Mouse (Mus musculus) urinary bladder, adult 18-20 months (tissue): ENCODE data around the gene Gucy2d.

ENCODE experiments used
- DNase-seq, 2 experiments: peaks; one replicate each; pipeline ENCODE4 v3.0.0; 2022; ENCODE audit warnings: low spot score in 2 of 2, mixed read lengths in 2 of 2

Gene Gucy2d

GRCm38 (mm10) chr7:98490328-98490727 is 50.1 kb downstream of the Gucy2d start:
- DNase-seq = no peak

DNA sequence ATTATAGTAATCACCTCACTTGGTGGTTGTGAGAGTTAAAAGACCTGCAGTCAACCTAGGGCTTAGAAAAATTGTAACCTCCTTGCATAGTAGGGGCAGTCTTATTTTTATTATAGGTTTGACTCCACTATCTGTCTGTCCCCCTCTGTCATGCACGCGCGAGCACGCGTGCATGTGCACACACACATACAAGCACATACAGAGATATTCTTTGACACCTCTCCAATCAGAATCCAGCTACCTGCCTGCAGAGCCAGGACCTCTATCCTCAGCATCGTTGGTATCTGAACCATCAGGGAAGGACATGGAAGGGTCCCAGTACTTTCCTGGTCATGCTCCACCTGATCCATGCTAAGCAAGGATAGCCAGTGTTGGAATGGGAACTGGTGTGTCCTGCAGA is 50.7 kb downstream of the Gucy2d start:
- no peak for DNase-seq

DNA sequence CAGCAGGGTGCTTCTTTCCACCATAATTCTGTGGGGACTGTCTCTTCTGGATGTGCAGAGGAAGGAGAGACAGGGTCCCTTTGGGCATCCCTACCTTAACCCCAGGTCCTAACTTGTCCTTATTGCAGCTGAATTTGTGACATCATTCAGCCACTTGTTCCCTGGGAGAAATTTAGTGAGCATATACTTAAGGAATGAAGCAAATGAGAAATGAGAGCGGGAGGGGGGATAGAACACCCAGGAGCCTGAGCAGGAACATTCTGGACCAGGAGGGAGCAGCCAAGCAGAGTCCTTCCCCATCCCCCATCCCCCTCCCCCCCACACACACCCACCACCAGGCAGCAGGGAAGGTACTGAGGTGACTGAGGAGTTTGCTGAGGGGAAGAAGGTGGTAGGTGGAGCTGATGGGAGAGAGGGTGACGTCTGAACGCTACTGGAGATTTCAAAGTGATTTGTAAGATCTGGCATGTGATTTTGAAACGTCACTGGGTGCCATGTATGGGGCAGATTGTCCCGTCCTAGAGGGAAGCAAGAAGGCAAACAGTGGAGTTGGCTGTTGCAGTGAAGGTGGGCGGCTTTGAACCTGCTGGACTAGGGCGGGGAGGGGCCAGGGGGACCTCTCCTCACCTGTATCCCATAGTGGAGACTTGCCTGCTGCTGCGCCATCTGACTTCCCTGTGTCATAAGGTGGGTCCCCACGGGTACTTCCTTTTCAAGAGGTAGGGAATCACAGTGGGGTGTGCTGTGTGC is 51.4 kb downstream of the Gucy2d start:
- no peak for DNase-seq

- DNase-seq = no peak
Measured at GRCm38 (mm10) chr7:98492331-98492730, 52.1 kb downstream of the Gucy2d start.

DNA sequence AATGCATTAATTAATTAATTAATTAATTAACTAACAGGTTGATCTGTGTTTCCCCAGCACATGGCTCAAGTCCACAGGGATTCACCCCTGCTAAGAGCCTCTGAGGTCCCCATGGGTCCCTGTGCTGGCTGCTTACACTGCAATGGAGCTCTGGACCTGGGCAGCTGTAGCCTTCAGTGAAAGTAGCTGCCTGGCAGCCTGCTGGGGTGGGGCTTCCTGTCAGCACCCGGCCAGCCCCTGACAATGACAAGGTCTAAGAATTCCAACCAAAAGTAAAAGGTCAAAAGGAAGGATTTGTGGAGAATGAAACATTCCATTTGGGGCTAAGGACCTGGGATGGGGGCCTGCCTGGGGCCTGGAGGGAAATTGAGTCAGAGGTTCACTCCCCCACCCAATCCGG is 53.1 kb downstream of the Gucy2d start:
- no peak for DNase-seq

DNA sequence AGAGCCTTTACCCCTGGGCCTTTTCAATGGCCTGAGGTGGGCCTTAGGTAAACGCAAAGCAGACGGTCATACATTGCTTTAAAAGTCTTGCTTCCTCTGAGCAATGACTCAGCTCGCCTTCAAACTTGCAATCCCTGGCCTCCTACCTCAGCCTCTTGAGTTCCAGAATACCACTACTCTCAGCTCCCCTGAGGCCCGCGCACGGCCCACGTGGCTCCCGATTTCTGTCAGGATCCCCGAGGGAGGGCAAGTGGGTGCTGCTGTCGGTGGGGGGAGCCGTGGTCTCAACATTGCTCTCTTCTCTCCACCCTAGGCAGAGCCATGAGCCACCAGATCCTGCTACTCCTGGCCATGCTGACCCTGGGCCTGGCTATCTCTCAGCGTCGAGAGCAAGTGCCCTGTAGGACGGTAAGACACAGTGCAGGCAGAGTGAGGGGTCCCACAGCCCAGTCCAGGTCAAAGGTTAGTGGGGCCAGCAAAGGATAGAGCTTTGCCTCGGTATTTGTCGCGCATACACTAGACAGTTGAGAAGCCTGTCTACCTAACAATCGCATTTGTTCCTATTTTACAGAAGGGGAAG is 53.8 kb downstream of the Gucy2d start:
- DNase-seq = no peak

- no peak for DNase-seq
Measured at GRCm38 (mm10) chr7:98495591-98495990, 55.4 kb downstream of the Gucy2d start.

- DNase-seq = no peak
Measured at GRCm38 (mm10) chr7:98497451-98497850, 57.2 kb downstream of the Gucy2d start.

GRCm38 (mm10) chr7:98498101-98498500 is 57.9 kb downstream of the Gucy2d start:
- DNase-seq = no peak

DNA sequence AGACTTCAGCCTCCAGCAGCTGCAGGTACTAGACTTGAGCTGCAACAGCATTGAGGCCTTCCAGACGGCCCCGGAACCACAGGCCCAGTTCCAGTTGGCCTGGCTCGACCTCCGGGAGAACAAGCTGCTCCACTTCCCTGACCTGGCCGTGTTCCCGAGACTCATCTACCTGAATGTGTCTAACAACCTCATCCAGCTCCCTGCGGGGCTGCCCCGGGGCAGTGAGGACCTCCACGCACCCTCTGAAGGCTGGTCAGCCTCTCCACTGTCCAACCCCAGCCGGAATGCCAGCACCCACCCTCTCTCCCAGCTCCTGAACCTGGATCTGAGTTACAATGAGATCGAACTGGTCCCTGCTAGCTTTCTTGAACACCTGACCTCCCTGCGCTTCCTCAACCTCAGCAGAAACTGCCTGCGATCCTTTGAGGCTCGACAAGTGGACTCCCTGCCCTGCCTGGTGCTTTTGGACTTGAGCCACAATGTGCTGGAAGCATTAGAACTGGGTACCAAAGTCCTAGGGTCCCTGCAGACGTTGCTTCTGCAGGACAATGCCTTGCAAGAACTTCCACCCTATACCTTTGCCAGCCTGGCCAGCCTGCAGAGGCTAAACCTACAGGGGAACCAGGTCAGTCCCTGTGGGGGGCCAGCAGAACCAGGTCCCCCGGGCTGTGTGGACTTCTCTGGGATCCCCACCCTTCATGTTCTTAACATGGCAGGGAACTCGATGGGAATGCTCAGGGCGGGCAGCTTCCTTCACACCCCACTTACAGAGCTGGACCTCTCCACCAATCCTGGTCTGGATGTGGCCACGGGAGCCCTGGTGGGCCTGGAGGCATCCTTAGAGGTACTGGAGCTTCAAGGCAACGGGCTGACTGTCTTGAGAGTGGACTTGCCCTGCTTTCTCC is 58.7 kb downstream of the Gucy2d start:
- DNase-seq = no peak

DNA sequence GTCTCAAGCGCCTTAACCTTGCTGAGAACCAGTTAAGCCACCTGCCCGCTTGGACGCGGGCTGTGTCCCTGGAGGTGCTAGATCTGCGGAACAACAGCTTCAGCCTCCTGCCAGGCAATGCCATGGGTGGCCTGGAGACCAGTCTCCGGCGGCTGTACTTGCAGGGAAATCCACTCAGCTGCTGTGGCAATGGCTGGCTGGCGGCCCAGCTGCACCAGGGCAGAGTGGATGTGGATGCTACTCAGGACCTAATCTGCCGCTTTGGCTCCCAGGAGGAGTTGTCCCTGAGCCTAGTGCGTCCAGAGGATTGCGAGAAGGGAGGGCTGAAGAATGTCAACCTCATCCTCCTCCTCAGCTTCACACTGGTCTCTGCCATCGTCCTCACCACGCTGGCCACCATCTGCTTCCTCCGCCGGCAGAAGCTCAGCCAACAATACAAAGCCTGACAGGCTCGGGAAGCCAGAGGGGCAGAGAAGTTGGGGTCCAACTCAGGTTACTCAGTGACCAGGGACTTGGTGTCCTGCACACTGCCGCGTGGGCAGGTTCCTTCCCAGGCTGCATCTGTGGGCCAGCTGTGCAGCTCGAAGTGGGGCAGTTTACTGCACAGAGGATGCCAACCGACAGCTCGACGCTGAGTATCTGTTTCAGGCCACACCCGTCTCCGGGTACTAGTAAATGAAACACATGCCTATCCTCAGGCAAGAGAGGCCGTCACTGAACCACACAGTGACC is 59.5 kb downstream of the Gucy2d start:
- DNase-seq = no peak

DNA sequence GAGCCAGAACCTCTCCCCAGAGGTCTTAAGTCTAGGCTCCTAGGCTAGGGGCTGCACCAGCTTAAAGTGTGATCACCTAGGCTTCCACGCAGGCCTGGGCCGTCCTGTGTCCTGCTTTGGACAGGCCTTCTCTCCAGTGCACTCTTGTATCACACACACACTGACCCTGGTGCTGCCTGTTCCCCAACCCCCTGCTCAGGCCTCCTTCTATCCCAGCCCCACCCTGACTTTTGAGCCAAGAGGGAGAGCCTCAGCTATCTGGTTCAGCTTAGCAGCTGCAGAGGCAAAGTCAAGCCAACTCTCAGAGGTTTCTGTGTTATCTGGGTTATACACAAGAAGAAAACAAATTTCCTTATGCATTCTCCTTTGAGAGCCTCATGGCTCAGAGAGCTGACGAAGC is 60.3 kb downstream of the Gucy2d start:
- peak in 1 of 2 experiments; percentile 76 for DNase-seq

- no peak for DNase-seq
Measured at GRCm38 (mm10) chr7:98501078-98501477, 60.9 kb downstream of the Gucy2d start.

DNA sequence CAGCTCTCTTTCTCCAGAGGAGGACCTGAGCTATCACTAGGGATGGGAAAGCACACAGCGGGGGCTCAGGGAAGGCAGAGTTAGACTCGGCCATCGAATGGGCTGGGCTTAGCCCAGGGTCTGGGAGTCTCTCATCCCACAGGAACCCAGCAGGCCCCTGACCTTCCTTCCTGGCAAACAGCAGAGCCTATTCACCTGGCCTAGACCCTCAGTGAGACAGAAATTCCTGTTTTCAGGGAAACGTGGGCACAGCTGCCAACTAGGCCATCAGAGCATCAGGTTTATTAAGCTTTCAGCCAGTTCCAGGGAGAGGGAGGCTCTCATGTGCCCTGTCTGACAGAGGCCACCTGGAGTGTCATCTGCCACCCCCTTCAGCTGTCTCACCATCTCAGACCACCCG is 62.7 kb downstream of the Gucy2d start:
- no peak for DNase-seq

GRCm38 (mm10) chr7:98503951-98504647 is 63.9 kb downstream of the Gucy2d start:
- DNase-seq = no peak

GRCm38 (mm10) chr7:98504726-98505314 is 64.6 kb downstream of the Gucy2d start:
- DNase-seq = no peak

GRCm38 (mm10) chr7:98505664-98506063 is 65.4 kb downstream of the Gucy2d start:
- no peak for DNase-seq

GRCm38 (mm10) chr7:98510961-98511958 is 71.0 kb downstream of the Gucy2d start:
- DNase-seq = no peak

DNA sequence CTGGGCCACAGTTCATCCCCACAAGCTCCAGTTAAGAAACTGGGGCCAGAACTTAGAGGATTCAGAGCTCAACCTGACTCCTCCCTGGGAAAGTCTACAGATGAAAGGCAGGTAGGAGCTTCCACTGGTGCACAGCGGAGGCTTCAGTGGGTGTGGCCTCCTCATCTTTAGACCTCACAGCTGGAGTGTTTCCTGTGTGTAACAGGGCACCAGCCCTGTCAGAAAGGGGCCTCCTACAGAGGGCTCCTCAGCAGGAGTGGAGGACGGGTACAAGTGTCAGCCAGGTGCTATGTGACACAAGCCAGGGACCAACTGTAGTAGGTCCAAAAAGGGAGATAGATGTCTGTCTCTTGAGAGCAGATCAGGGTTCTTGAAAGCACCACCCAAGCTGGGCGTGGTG is 73.0 kb downstream of the Gucy2d start:
- no peak for DNase-seq

GRCm38 (mm10) chr7:98522576-98522975 is 82.4 kb downstream of the Gucy2d start:
- no peak for DNase-seq
